Mouse (Mus musculus): ENCODE measurements around the gene Hist1h4k. TPM values are rescaled to one million over a fixed set of nuclear protein-coding genes. Genes with fewer than 3 reads are reported as not detected.
A peak's percentile ranks its signal among the peaks of the same experiment; 100 is the strongest.
"Not testable (repeated sequence)": the region's sequence is repeated elsewhere in the genome, so short reads cannot be mapped to it uniquely, and the experiment has no call there.

The Hist1h4k gene
- total RNA-seq, 2 experiments from 2014 or later, result 174 TPM

DNA sequence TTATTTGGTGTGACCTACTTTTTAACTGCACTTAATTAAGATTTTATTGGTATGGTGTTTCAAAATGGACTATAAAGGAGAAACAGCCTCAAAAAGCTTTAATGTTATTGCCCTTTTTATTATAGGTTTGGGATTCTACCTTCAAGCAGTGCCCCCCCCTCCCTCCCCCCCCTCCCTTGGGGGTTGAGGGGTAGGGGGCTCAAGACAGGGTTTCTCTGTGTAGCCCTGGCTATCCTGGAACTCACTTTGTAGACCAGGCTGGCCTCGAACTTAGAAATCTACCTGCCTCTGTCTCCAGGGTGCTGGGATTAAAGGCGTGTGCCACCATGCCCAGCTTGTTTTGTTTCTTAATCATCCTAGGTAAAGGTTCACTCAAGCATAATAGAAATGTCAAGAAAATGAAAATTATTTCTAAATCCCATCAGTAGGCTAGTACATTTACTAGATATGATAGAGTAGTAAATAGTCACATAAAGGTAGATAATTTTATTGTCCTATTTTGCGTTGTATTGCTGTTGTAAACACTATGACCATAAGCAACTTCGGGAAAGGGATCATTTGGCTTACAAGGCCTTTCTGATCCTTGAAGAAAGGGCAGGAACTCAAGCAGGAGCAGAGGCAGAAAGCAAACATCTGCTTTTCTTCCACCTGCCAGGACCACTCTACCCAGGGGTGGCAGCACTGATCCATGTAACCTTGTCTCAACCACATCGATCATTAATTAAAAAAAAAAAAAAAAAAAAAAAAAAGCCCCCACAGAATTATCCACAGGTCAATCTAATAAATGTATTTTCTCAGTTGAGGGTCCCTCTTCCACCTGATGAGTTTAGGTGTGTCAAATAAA is 27.1 kb downstream of the Hist1h4k start:
- intact Hi-C loops (cut with DNase I; ENCODE audit: low total_unique reads), result no loop called here
- no peak for DNase-seq

DNA sequence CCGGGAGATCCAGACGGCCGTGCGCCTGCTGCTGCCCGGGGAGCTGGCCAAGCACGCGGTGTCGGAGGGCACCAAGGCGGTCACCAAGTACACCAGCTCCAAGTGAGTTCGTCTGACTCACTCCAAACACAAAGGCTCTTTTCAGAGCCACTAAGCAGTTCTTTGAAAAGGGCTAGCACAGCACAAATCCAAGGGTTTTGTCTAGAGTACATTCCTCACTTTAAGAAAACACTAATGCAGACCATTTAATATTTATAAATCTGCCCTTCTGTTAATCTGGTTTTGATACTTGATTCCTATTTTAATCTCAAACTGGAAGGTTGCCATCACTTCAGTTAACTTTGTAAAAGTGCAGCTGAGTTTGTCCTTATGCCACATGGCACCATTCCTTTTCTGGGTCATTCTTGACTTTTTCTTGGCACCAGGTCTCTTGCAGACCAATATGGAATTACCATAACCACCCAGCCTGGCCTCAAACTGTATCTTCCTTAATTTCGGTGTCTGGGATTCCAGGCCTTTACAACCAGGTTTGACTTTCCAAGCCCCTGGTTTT is 27.9 kb downstream of the Hist1h4k start:
- DNase-seq, result no peak
- intact Hi-C loops (cut with DNase I; ENCODE audit: low total_unique reads), result no loop called here

DNA sequence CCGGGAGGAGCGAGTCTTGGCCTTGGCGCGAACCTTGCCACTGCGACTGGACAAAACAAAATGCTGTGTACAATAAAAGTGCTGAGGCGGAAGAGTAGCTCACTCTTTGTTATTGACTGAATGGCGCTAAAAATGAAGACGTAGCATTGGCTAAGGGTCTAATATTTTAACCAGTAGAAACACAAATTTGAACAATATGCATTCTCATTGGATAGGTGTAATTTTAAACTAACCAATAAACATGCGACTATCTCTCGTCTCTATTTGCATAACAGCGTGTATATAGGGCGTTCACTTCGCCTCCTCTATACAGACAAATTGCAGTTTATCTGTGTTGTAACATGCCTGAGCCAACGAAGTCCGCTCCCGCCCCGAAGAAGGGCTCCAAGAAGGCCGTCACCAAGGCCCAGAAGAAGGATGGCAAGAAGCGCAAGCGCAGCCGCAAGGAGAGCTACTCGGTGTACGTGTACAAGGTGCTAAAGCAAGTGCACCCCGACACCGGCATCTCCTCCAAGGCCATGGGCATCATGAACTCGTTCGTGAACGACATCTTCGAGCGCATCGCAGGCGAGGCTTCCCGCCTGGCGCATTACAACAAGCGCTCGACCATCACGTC is 28.4 kb downstream of the Hist1h4k start, which contains the start of gene Hist1h2bm:
TSS of gene Hist1h2bm (plus strand) at position 288 of the 616 bp plus-strand sequence.
- intact Hi-C loops (cut with DNase I; ENCODE audit: low total_unique reads), result not testable (repeated sequence)
- peak; percentile 21 for DNase-seq

DNA sequence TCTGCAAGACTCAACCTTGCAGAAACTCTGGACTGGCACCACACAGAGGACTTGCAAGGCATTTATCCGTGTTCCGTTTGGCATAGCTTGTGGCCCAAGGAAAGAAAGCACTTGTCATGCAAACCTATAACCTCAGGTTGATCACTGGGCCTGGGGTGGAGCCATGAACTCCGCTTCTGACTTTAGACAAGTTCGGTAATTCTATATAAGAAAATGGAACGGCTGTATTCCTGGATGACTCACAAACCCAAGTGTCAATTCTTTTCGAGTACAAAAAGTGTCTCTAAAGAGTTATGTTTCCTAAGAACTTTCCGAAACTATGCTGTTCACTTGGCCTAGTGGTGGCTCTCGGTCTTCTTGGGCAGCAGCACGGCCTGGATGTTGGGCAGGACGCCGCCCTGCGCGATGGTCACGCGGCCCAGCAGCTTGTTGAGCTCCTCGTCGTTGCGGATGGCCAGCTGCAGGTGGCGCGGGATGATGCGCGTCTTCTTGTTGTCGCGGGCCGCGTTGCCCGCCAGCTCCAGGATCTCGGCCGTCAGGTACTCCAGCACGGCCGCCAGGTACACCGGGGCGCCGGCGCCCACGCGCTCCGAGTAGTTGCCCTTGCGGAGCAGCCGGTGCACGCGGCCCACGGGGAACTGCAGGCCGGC is 29.1 kb downstream of the Hist1h4k start:
- intact Hi-C loops (cut with DNase I; ENCODE audit: low total_unique reads); DNase-seq: not testable (repeated sequence)

DNA sequence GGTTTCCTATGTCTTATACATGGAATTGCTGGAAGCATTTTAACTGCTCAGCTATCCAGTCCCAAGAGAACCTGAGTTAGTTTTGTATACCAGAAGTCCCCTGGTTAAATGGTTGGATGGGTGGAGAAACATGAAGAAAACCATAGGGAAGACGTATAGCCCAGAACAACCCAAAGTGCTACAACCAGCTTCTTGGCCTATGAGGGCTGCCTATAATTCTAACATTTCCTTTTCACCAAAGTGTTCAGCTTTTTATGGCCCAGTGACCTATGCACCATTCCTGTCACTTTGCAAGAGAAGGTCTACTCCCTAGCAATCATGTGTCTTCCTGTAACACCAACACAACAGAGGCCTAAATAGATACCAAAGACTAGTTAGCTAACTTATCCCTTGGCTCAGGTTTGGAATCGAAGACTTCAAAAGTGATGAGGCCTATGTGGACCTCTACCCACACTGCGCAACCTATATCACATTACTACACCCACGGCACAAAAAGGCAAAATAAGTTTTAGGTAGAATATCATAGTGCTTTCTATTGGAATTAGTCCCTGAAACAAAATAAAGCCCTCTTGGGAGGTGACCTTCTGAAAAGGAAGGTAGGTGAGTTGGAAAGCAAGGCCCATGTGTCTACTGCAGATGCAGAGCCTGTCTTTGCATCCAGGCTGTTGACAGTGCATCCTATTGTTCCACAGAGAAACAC is 31.8 kb downstream of the Hist1h4k start:
- intact Hi-C loops (cut with DNase I; ENCODE audit: low total_unique reads), result no loop called here
- no peak for DNase-seq

DNA sequence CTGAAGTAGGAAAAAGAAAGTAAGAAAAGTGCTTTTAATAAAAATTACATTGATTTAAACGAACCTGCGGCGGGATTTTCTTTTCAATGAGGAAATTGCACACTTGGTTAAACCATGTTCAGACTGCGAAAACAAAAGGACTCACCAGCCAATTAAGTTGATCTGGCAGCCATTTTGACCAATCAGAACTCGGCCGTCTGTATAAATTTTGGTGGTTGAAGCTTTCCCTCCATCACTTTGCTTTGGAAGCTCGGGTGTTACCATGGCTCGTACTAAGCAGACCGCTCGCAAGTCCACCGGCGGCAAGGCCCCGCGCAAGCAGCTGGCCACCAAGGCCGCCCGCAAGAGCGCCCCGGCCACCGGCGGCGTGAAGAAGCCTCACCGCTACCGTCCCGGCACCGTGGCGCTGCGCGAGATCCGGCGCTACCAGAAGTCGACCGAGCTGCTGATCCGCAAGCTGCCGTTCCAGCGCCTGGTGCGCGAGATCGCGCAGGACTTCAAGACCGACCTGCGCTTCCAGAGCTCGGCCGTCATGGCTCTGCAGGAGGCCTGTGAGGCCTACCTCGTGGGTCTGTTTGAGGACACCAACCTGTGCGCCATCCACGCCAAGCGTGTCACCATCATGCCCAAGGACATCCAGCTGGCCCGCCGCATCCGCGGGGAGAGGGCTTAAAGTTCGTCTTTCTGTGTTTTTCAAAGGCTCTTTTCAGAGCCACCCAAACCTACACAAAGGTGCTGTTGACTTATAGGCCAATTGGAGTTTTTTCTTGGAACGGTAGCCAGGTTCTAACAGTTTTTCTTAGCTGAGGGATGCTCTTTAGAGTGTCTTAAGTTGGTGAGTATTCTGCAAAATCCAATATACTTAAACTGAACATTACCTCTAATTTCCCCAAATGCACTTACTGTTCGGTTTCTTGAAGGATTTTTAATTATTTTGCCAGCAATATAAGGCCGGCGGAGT is 32.6 kb downstream of the Hist1h4k start, which contains the start of gene Hist1h3h:
TSS of gene Hist1h3h (plus strand) at position 263 of the 961 bp plus-strand sequence.
- intact Hi-C loops (cut with DNase I; ENCODE audit: low total_unique reads), result not testable (repeated sequence)
- DNase-seq, result peak; percentile 38

DNA sequence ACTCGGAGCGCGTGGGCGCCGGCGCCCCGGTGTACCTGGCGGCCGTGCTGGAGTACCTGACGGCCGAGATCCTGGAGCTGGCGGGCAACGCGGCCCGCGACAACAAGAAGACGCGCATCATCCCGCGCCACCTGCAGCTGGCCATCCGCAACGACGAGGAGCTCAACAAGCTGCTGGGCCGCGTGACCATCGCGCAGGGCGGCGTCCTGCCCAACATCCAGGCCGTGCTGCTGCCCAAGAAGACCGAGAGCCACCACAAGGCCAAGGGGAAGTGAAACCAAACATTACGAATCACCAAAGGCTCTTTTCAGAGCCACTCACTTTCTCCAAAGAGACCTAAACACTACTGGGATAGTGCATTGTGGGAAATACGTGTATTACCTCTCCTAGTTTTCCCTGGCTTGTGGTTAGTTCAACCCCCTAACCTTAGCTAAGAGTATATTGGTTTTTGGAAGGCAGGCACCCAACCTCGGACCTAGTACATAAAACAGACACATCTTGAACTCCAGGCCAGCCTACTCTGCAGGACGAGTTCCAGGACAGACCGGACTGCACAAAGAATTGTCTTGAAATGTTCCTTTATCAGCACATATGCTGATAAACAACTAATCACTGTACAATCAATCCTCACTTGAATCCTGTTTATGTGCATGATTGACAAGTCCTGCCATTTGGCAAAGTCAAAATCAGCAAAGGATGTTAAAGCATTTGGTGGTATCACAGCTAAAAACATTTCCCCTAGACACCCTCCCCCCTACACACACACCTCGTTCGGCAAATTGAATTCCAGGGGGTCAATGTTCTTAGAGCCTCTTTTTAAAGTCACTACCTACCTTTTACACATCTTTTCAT is 33.5 kb downstream of the Hist1h4k start:
- intact Hi-C loops (cut with DNase I; ENCODE audit: low total_unique reads); DNase-seq: not testable (repeated sequence)

DNA sequence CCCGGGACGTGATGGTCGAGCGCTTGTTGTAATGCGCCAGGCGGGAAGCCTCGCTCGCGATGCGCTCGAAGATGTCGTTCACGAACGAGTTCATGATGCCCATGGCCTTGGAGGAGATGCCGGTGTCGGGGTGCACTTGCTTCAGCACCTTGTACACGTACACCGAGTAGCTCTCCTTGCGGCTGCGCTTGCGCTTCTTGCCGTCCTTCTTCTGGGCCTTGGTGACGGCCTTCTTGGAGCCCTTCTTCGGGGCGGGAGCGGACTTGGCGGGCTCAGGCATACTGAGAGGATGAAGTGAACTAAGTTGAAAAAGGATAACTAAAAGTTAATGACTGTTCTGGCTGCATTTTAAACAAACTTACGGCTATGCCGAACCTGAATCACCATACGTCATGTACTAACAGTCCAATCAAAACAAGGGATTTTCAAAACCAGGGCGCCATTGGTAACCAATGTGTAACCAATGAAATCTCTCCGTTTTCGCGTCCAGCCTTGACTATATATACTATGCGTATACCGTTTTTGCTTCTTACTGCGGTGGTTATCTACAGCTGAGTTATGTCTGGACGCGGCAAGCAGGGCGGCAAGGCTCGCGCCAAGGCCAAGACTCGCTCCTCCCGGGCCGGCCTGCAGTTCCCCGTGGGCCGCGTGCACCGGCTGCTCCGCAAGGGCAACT is 34.3 kb downstream of the Hist1h4k start, which contains the start of the genes Hist1h2bl and Hist1h2ai:
TSS of gene Hist1h2bl (minus strand) at position 280 of the 676 bp plus-strand sequence.
TSS of gene Hist1h2ai (plus strand) at position 559 of the 676 bp plus-strand sequence.
- DNase-seq, result peak; percentile 46
- intact Hi-C loops (cut with DNase I; ENCODE audit: low total_unique reads), result not testable (repeated sequence)

DNA sequence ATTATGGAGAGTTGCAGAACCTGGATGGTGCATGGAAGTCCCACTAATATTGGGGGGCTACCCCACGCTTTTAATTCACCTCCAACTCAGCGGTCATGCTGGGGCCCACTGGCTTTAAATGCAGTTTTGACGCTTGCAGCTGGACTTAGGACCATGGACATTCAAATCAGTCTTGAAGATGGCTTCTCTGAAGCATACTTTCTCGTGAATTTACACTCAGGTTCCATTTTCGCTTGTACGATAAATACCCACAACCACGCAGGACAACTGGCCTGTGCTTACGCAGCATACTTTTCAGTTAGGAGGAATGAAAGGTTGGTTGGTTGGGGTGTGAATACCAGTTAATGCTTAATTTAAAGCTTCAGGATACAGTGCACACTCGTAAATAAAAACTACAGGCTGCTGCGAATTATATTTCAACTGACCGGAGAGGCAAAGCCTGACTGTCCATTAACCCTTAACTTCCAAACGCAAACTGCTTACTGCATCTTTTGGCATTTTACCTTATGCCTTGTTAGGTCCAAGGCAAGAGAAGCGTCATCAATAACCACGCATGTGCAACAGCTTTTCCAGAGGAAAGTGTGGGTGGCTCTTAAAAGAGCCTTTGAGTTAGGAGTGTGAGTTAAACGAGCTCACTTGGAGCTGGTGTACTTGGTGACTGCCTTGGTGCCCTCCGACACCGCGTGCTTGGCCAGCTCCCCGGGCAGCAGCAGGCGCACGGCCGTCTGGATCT is 35.0 kb downstream of the Hist1h4k start:
- intact Hi-C loops (cut with DNase I; ENCODE audit: low total_unique reads), result no loop called here
- DNase-seq, result no peak

DNA sequence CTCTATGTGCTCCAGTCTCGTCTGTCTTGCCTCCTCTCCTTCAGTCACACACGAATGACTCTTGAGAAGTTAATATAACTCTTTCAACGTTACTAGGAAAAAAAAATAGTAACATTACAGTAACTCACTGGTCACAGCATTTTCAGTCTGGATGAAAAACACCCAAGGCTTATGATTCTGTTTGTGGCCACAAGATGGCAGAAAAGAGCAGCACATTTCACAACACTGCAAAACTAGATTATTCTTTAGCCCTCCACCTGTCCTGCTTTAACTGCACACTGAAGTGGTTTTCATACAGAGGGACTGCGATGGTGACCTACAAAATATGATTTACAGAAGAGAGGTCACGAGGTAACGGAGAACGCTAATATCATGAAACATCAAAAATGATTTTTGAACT is 35.6 kb downstream of the Hist1h4k start:
- intact Hi-C loops (cut with DNase I; ENCODE audit: low total_unique reads), result no loop called here

DNA sequence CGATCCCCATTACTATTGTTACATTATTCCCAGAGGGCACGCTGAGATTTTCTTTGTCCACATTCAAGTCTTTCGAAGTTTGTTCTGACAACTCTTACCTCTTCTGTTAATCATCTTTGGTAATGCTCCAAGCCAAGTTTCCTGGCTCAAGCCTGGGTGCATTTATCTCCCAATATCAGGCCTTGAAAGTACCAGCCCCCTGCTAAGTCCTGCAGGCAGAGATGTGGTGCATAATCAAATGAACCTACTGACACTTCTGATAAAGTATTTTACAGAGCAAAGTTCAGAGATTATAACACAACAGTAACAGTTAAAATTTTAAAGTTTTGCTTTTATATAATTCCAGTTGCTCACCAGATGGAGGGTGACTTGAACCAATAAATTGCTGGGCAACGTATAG is 38.6 kb downstream of the Hist1h4k start:
- intact Hi-C loops (cut with DNase I; ENCODE audit: low total_unique reads), result no loop called here
- DNase-seq, result no peak

More for the DNA sequence above, 35.6 kb downstream of the Hist1h4k start:
- peak; percentile 21 for DNase-seq

DNA sequence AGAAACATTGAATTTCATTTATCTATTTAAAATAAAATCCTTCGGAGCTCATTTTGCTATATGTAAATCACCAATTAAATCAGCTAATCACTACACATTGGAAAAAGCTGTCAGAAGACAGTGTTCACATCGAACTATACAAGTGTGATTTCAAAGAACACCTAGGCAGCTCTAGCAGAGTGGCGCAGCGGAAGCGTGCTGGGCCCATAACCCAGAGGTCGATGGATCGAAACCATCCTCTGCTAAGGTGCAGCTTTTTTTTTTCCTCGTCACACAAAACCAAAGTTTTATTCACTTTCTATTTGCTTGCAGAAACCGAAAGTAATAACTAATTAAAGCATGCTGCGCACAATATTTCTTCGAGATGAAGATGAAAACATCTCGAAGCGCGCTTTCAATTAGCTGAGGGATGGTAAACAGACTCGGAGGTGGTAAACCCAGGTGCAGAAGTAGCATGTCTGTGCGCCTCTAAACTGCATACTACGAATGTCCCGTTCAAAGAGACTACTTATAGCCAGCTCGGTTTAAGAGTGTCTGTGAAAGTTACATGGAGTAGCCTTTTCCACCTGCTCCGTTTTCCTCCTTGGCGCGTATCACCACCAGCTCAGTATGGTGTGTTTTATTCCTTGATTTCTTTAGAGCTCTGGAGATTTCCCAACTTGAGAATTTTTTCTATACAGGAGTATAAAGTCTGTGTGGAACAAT is 39.3 kb downstream of the Hist1h4k start:
- peak; percentile 35 for DNase-seq
- intact Hi-C loops (cut with DNase I; ENCODE audit: low total_unique reads), result no loop called here

DNA sequence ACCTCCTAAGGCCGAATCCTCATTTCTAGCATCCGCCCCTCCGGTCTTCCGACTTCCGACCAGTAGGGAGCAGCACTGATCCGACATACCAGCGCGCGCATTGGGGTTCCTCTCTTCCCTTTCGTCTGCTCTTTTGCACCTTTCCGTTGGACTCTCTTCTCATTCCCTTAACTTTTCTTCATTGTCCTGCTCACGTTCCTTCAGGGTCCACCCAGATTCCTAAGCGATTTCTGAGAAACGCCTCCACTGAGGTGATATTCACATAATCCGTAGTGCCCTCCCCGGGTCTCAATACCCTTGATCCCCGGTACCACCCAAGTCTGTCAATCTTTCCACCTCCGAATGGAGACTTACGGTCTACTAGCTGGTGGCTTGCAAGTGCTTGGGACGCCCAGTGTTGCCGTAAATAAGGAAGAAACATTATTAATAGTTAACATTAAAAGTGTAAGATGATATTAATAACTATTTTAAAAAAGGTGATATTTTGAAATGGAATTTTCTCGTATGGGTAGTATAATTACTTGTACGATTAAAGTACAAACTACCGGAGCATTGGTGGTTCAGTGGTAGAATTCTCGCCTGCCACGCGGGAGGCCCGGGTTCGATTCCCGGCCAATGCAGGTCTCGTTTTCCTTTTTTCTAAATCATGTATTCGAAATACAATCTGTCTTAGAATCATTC is 40.1 kb downstream of the Hist1h4k start:
- peak; percentile 85 for DNase-seq
- intact Hi-C loops (cut with DNase I; ENCODE audit: low total_unique reads), result no loop called here

DNA sequence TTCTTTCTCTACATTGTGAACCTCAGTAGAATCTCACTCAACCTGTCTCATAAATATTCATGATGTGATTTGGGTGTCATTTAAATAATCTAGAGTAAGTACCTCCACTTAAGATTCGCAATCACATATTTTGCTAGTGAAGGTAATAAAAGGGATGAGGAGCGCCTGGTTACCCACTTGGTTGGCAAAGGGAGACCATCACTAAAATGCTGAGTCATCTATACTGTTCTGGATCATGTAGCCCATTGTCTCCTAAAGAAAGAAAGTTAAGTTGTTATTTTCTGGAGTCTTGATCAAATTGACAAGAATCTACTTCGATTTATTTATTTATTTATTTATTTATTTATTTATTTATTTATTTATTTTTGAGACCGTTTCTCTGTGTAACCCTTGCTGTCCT is 43.6 kb downstream of the Hist1h4k start:
- intact Hi-C loops (cut with DNase I; ENCODE audit: low total_unique reads), result no loop called here
- DNase-seq, result no peak

All from gastrocnemius, postnatal 14 days (tissue).